Mouse (Mus musculus) forebrain, embryonic 16.5 days (tissue): Measurements from ENCODE around the gene Btbd7. TPM values are rescaled to one million over a fixed set of nuclear protein-coding genes. Genes with fewer than 3 reads are reported as not detected.

Experiments
- ATAC-seq: fragments of 200-750 bp; cut with Nextera tagmentation; 2 replicates; pipeline ENCODE4 v1.8.0; 2017; ENCODE audit warnings: mild to moderate bottlenecking, moderate library complexity
- H3K27ac ChIP-seq: fragments of 300-500 bp; sonication (generic); 2 replicates; pipeline ENCODE4 v1.5.1; 2014; ENCODE audit warnings: low read length, control low read depth
- H3K27me3 ChIP-seq: fragments of 300-500 bp; sonication (generic); replicated peaks from 2 replicates; pipeline ENCODE4 v1.6.1; 2014; ENCODE audit warnings: low read length; ENCODE audit not compliant: control insufficient read depth, insufficient read depth
- H3K36me3 ChIP-seq: fragments of 300-500 bp; sonication (generic); 2 replicates; pipeline ENCODE4 v1.6.1; 2014; ENCODE audit not compliant: control insufficient read depth, insufficient read depth
- H3K4me1 ChIP-seq: fragments of 300-500 bp; sonication (generic); replicated peaks from 2 replicates; pipeline ENCODE4 v1.6.1; 2014; ENCODE audit warnings: low read length; ENCODE audit not compliant: control insufficient read depth, insufficient read depth
- H3K4me2 ChIP-seq: fragments of 300-500 bp; sonication (generic); 2 replicates; pipeline ENCODE4 v1.6.1; 2014; ENCODE audit warnings: mild to moderate bottlenecking, low read length, control low read depth
- H3K4me3 ChIP-seq: fragments of 300-500 bp; sonication (generic); replicated peaks from 2 replicates; pipeline ENCODE4 v1.5.1; 2014; ENCODE audit warnings: mild to moderate bottlenecking, low read length, control low read depth
- H3K9ac ChIP-seq: fragments of 300-500 bp; sonication (generic); replicated peaks from 2 replicates; pipeline ENCODE4 v1.6.1; 2014; ENCODE audit warnings: low read depth, low read length, control low read depth
- H3K9me3 ChIP-seq: fragments of 300-500 bp; sonication (generic); 2 replicates; pipeline ENCODE4 v1.6.1; 2016; ENCODE audit warnings: low read length; ENCODE audit not compliant: control insufficient read depth
- WGBS: fragments of 180-500 bp; shearing (Covaris S2); extraction: QIAGEN DNeasy Blood & Tissue Kit; methylation state at CpG from one replicate; pipeline ENCODE4 v1.1.7; 2014; 5-methylcytosine and 5-hydroxymethylcytosine counted together
- polyA plus RNA-seq: library from polyadenylated mRNA; unstranded; fragments of >200 nt; fragmentation: Nextera tagmentation; extraction: Ambion mirVana; gene quantifications from 2 replicates; pipeline ENCODE4 v1.2.1, GENCODE M21; 2015

Gene Btbd7
- polyA plus RNA-seq, 1 experiment from 2014 or later: 16.1 TPM

- no peaks in the 10 kb centered on the region for H3K9me3 ChIP-seq
- no peak overlapping the region for H3K4me2 ChIP-seq
- H3K27me3 ChIP-seq: no peaks in the 10 kb centered on the region
- peaks cover 34% of the 10 kb centered on the region for H3K36me3 ChIP-seq
- H3K9ac ChIP-seq: no peak overlapping the region
- WGBS: 91% methylated on average over 7 of the region's 7 CpGs
- ATAC-seq: no peak
- no peaks in the 10 kb centered on the region for H3K4me1 ChIP-seq
- no peak overlapping the region for H3K27ac ChIP-seq
- H3K4me3 ChIP-seq: no peak overlapping the region
Observed at GRCm38 (mm10) chr12:102787927-102788326, 90.3 kb downstream of the Btbd7 start.

GRCm38 (mm10) chr12:102785593-102785985 lies 92.7 kb downstream of the Btbd7 start:
- Histone ChIP-seq H3K4me3 (no peak overlapping the region), H3K4me2 (no peak overlapping the region), H3K9me3 (no peaks in the 10 kb centered on the region), H3K27me3 (no peaks in the 10 kb centered on the region), H3K9ac (no peak overlapping the region), H3K36me3 (peaks cover 31% of the 10 kb centered on the region), H3K4me1 (no peaks in the 10 kb centered on the region), H3K27ac (no peak overlapping the region)
- WGBS: 81% methylated on average over 5 of the region's 5 CpGs
- no peak for ATAC-seq

DNA sequence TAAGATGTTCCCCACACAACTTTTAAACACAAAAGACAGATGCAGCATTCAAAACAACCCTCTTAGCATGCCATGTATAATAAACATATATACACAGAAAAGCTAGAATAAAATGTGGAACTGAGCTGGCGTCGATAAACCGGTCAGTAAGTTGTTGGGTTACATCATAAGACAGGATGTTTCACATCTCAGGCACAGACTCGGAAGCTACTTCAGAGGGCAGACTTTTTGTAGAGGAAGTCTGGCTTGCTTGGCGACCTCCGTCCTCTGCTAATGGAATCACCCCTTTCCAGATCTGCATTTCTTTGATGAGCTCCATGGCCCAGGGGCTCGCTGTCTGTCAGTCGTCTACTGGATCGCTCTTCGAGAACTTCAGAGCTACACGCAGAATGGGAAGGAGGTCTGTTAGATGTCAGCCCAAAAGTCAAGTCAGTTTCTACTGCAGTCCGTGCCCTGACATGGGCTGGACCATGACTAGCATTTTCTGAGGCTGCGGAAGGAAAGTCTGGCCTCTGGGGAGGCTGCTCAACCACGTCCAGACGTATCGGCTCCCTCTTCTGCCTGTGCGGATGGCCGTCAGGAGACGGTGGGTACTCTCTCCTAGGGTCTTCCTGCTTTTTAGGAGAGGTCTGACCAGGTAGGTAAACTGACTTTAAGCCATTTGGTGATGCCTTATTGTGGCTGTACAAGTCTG lies 93.2 kb downstream of the Btbd7 start:
- H3K4me3 ChIP-seq: no peak overlapping the region
- H3K36me3 ChIP-seq: peaks cover 26% of the 10 kb centered on the region
- H3K4me1 ChIP-seq: no peaks in the 10 kb centered on the region
- no peaks in the 10 kb centered on the region for H3K27me3 ChIP-seq
- H3K4me2 ChIP-seq: no peak overlapping the region
- H3K27ac ChIP-seq: no peak overlapping the region
- WGBS: 94% methylated on average over 19 of the region's 19 CpGs
- no peak overlapping the region for H3K9ac ChIP-seq
- no peaks in the 10 kb centered on the region for H3K9me3 ChIP-seq
- no peak for ATAC-seq

DNA sequence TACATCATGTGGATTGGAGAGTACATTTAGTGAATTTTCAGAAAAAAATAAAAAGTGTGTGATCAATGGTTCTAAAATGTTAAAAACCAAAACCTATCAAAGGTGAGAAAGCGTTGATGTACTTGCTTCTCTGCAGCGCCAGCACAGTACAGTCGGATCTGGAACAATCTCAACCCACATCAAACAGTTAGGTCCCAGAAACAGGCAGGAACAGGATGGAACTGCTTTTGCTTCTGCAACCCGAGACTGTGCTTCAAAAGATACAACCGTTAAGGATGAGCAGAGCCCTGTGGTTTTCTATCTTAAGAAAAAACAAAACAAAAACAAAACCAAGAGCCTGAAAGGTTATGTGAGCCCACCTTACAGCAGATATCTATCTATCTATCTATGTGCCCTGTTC lies 95.4 kb downstream of the Btbd7 start:
- peaks cover 18% of the 10 kb centered on the region; the same call in 1 of the 2 replicates for H3K36me3 ChIP-seq
- no peaks in the 10 kb centered on the region for H3K4me1 ChIP-seq
- ATAC-seq: no peak
- no peak overlapping the region for H3K4me3 ChIP-seq
- no peak overlapping the region for H3K9ac ChIP-seq
- H3K27me3 ChIP-seq: no peaks in the 10 kb centered on the region
- 96% methylated on average over 5 of the region's 5 CpGs for WGBS
- no peak overlapping the region for H3K4me2 ChIP-seq
- H3K9me3 ChIP-seq: no peaks in the 10 kb centered on the region
- no peak overlapping the region for H3K27ac ChIP-seq

DNA sequence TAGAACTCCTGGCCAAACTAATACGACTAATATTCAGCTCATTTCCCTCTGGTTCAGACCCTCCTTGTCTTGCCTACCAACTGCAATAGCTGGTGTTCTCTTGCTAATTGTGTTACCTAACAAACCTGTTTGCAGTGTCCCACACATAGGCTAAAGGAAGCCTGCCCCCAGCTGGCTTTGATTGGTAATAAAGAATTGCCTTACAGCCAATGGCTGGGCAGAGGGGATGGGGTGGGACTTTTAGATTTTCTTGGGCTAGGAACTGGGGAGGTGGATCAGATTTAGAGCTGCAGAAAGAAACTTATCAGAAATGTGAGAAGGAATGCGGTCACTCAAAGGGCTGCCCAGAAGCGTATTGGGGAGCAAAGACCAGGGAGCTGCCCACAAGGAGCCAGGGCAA lies 98.8 kb downstream of the Btbd7 start:
- H3K9ac ChIP-seq: no peak overlapping the region
- no peak overlapping the region for H3K27ac ChIP-seq
- H3K4me2 ChIP-seq: no peak overlapping the region
- WGBS: 59% methylated on average over 3 of the region's 3 CpGs
- H3K27me3 ChIP-seq: no peaks in the 10 kb centered on the region
- ATAC-seq: no peak
- H3K36me3 ChIP-seq: peaks cover 11% of the 10 kb centered on the region
- H3K4me1 ChIP-seq: no peaks in the 10 kb centered on the region
- no peaks in the 10 kb centered on the region for H3K9me3 ChIP-seq
- H3K4me3 ChIP-seq: no peak overlapping the region

DNA sequence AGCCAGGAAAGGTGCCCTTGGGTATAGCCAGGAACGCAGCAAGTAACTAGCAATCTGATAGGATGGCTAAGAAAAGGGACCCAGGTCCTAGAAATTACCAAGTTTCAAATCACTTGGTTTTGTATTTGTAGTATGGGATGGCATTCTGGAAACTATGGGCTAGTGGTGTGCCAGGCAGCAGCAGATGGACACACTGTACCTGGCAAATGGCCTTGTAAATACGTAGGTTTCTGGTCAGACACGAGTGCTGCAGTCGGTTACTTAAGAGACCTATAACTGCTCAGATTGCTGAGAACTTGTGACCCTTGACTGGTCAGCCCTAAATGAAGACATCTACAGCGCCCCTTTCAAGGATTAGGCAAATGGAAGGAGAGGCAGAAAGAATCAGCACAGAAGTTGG lies 100.1 kb downstream of the Btbd7 start:
- 85% methylated on average over 5 of the region's 5 CpGs for WGBS
- no peak for ATAC-seq
- Histone ChIP-seq H3K4me3 (no peak overlapping the region), H3K4me1 (no peaks in the 10 kb centered on the region), H3K27me3 (no peaks in the 10 kb centered on the region), H3K9ac (no peak overlapping the region), H3K9me3 (no peaks in the 10 kb centered on the region), H3K4me2 (no peak overlapping the region), H3K27ac (no peak overlapping the region), H3K36me3 (peaks cover 15% of the 10 kb centered on the region)

DNA sequence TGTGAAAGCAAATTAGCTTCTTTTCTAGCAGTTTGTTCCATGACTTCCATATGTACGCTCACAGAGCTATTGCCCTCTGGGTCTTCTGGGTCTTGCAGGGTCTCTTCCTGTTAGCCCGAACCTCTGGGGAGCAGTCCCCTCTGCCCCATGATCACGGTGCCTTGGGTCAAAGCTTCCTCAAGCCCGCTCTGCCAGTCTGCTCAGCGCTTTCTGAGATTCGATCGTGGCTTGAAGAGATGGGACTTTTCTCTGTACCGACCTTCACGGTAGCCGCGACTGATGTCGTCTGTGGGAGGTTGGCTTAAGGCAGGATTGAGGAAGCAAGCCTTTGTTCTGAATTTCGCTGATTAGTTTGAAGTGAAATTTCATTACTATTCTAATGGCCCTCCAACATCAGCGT lies 102.2 kb downstream of the Btbd7 start:
- no peak for ATAC-seq
- H3K27me3 ChIP-seq: no peaks in the 10 kb centered on the region
- H3K27ac ChIP-seq: no peak overlapping the region
- H3K4me2 ChIP-seq: no peak overlapping the region
- H3K4me1 ChIP-seq: no peaks in the 10 kb centered on the region
- WGBS: 90% methylated on average over 14 of the region's 14 CpGs
- peaks cover 28% of the 10 kb centered on the region for H3K36me3 ChIP-seq
- H3K9ac ChIP-seq: no peak overlapping the region
- peaks cover 3% of the 10 kb centered on the region; the same call in 1 of the 2 replicates for H3K9me3 ChIP-seq
- H3K4me3 ChIP-seq: no peak overlapping the region

DNA sequence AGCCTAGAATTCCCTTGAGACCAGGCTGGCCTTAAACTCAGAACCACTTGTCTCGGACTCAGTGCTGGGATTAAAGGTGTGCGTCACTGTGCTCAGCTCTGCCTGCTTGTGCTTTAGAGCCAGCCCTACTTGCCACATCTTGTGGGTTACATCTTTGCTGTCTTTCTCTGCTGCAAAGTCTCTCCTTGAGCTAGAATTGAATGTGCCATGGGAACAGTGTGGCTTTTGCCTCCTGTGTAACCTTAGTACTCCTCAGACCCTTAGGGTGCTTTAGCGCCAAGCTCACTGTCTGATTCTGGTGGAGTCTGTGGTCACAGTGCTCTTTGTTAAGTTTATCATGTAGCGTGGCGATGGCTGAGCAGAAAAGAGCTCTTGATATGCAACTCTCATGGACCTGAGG lies 105.6 kb downstream of the Btbd7 start:
- Histone ChIP-seq H3K9me3 (peaks cover 3% of the 10 kb centered on the region; the same call in 1 of the 2 replicates), H3K27me3 (no peaks in the 10 kb centered on the region), H3K4me2 (no peak overlapping the region), H3K9ac (no peak overlapping the region), H3K27ac (no peak overlapping the region), H3K4me1 (no peaks in the 10 kb centered on the region), H3K36me3 (peaks cover 47% of the 10 kb centered on the region), H3K4me3 (no peak overlapping the region)
- WGBS: 95% methylated on average over 5 of the region's 5 CpGs
- ATAC-seq: no peak

- Histone ChIP-seq H3K9me3 (peaks cover 3% of the 10 kb centered on the region; the same call in 1 of the 2 replicates), H3K4me1 (no peaks in the 10 kb centered on the region), H3K4me2 (no peak overlapping the region), H3K36me3 (peaks cover 47% of the 10 kb centered on the region), H3K27ac (no peak overlapping the region), H3K27me3 (no peaks in the 10 kb centered on the region), H3K4me3 (no peak overlapping the region), H3K9ac (no peak overlapping the region)
- no peak for ATAC-seq
- WGBS: 98% methylated on average over 8 of the region's 8 CpGs
Observed at GRCm38 (mm10) chr12:102771601-102772000, 106.7 kb downstream of the Btbd7 start.

GRCm38 (mm10) chr12:102769000-102769399 lies 109.3 kb downstream of the Btbd7 start:
- ATAC-seq: no peak
- Histone ChIP-seq H3K27ac (no peak overlapping the region), H3K9me3 (peaks cover 3% of the 10 kb centered on the region; the same call in 1 of the 2 replicates), H3K4me3 (no peak overlapping the region), H3K27me3 (no peaks in the 10 kb centered on the region), H3K36me3 (peaks cover 47% of the 10 kb centered on the region), H3K4me1 (no peaks in the 10 kb centered on the region), H3K9ac (no peak overlapping the region), H3K4me2 (no peak overlapping the region)
- WGBS: 95% methylated on average over 4 of the region's 4 CpGs
